Mouse (Mus musculus) layer of hippocampus, postnatal 25 days (tissue): ENCODE data around the gene Dync1h1. TPM values are rescaled to one million over a fixed set of nuclear protein-coding genes. Genes with fewer than 3 reads are reported as not detected.
A peak's percentile ranks its signal among the peaks of the same experiment; 100 is the strongest.
"Not testable (repeated sequence)": the region's sequence is repeated elsewhere in the genome, so short reads cannot be mapped to it uniquely, and the experiment has no call there.

Experiments used
- DNase-seq, 2 experiments: peaks; one replicate each; pipeline ENCODE4 v3.0.0; 2022; ENCODE audit warnings: mixed read lengths in 2 of 2, low spot score in 1 of 2; ENCODE audit errors: extremely low spot score in 1 of 2
- total RNA-seq, 2 experiments: library from RNA; stranded (reverse); gene quantifications; 2 replicates each; pipeline ENCODE4 v1.2.3; 2021

Gene Dync1h1
- total RNA-seq, 2 experiments from 2014 or later: 263 to 299 TPM

DNA sequence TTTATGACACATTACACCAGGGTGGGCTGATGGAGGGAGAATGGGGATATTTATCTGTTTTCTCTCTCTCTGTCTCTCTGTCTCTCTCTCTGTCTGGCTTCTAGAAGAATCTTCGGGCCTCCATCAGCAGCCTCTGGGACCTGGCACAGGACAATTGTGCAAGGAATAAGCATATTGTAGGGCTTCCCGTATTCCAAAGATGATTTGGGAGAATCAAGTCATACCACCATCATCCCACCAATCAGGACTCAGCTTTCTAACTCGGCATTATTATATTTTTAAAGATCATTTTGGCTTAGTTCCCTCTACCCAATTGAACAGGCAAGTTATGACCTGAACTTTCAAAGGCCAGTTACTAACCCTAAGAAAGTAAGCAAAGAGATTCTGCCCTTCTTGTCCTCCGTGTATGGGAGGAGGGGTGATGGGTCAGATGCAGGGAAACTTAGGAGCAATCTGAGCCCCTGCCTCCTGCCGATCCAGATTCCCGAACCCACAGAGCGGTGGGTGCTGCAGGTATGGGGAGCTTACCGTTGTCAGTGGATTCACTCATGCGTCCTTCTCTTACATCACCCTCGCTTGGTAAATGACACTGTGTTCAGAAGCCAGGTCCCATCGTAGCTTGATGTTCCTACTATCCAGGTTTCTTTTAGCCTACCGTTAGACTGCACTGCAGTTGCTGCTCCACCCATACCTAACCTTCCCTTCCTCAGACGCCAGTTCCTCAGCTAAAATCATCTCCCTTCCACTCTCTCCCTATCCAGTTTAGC is 844 bp upstream of the Dync1h1 start:
- DNase-seq: no peak

DNA sequence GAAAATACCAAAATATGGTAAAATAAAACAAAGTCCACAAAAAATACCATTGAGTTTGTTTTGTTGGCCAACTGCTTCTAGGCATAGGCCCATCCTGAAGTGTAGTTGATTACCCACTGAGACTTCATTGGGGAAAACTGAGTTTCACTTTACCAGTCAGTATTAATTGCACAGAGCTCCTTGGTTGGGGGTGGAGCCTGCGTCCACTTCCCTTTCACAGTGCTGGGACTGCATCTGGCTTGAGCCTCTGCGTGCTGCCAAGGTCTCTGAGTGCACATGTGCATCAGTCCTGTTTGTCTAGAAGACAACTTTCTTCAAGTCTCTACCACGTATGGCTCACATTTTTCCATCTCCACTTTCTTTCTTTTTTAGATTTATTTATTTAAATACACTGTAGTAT is 4.9 kb downstream of the Dync1h1 start:
- DNase-seq: no peak

DNA sequence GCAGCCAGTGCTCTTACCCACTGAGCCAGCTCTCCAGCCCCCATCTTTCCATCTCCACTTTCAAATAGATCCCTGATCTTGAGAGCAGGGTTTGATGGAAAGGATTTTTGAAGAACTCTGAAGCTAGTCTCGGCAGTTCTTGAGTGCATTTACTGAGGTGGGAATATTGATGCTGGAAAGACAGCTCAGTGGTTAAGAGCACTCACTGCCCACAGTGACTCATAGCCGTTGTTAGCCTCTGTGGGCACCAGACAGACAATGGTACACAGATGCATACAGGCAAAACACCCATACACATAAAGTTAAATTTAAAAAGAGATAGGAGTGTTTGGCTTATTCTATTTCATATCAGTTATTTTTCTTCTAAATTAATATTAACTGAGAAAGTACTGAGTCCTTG is 5.4 kb downstream of the Dync1h1 start:
- no peak for DNase-seq

DNA sequence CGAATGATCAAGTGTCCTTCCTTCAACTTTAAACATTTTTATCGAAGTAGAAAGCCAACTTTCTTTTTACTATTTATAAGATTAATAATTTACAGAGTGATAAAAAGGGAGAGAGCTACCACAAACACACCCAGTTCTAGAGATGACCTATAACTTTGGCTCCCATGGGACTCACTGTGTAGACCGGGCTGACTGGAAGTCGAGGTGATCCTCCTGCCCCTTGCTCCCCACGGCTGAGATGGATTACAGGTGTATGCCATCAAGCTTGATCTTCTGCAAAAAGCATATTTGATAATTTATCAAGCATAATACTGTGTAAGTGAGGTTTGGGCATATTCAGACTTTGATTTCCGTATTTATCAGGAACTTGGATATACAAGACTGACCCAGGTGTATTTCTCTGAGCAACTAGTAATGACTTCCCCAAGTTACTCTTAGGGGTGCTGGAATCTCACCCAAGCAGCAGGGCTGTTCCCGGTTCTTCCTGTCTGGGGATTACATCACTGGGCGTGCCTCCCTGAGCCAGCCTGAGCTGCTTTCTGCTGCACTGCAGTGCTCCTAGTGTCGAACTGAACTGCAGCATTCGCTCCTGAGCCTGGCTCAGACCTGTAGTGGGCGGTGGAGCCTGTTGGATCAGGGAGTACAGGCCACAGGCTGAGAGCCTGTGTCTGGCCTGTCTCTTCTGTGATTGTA is 7.4 kb downstream of the Dync1h1 start:
- DNase-seq: peak in 1 of 2 experiments; percentile 21

- DNase-seq: no peak
These were observed 7.9 kb downstream of the Dync1h1 start for GRCm38 (mm10) chr12:110609153-110609497.

- no peak for DNase-seq
These were observed 9.5 kb downstream of the Dync1h1 start for GRCm38 (mm10) chr12:110610713-110611112.

DNA sequence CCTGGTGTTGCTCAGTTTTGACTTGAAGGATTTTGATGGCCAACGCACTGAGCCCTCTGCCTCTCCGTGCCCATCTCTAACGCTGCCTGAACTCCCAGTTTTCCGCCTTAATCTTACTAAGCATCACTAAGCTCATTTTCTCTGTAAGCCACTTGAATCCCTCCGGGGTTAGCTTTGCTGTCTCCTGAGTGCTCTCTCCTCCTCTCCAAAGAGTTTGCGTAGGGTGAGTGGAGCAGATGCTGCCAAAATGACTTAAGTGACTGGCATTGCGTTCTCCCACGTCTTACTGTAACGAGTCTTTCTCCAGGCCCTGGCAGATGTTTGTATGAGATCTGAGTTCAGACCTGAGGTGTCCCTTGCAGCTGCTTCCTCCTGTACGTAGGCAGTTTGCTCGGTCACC is 28.8 kb downstream of the Dync1h1 start:
- no peak for DNase-seq

- no peak for DNase-seq
These were observed 35.0 kb downstream of the Dync1h1 start for GRCm38 (mm10) chr12:110636293-110636692.

DNA sequence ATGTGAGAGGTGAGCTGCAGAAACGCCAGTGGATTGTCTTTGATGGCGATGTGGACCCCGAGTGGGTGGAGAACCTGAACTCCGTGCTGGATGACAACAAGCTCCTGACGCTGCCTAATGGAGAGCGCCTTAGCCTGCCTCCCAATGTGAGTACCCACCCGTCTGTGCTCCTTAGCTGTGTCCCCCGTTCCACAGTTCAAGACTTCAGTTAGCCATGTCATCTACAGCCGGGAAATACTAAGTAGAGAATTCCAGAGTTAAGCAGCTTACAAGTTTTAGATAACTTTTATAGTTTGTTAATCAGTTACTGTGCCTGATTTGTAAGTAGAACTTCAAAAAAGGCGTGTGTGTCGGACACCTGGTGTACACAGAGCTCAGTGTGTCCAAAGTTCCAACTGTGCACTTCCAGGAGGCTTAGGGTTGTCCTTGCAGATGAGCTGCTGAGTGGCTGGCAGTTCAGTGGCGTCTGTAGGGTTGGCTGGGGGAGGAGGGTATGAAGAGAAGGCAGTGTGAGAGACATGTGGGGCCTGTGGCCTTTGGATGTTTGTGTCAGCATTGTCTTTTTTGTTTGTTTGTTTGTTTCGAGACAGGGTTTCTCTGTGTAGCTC is 36.4 kb downstream of the Dync1h1 start:
- no peak for DNase-seq

- peak in 1 of 2 experiments; percentile 29 for DNase-seq
These were observed 49.0 kb downstream of the Dync1h1 start for GRCm38 (mm10) chr12:110650241-110650641.

DNA sequence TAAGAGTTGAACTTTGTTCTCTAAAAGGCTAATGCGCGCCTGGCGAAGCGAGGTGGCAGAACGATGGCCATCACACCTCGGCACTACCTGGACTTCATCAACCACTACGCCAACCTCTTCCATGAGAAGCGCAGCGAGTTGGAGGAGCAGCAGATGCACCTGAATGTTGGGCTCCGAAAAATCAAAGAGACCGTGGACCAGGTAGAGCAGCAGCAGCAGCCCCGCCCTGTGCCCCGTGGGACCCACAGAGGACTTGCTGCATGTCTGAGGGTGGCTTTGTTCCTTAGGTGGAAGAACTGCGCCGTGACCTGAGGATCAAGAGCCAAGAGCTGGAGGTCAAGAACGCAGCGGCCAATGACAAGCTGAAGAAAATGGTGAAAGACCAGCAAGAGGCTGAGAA is 50.2 kb downstream of the Dync1h1 start:
- DNase-seq: no peak

- no peak for DNase-seq
These were observed 60.5 kb downstream of the Dync1h1 start for GRCm38 (mm10) chr12:110661746-110662145.

DNA sequence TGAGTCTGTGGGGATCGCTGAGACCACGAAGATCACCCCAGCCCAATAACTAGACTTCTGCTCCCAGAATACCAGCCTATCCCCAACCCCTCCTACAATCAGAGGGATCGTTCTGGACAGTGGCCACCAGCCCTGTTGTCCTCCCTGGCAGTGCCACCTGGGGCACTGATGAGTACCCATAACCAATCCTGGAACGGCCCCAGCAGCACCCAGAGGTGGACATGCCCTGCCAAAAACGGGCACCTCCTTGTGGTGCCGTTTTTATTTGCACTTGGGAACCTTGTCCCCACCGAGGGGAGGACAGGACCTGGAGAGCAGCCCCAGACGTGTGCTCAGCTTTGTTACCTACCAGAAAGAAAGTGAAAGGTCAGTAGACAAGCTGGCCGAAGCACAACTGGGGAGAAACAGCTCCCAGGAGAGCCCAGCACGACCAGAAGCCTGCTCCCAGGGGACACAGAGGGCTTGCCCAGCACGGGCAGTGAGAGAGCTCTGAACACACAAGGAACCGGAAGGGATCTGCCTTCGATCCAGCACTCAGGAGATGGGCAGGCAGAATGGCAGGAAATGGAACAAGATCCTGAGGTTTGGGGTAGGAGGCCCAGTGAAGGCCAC is 66.3 kb downstream of the Dync1h1 start:
- DNase-seq: no peak

GRCm38 (mm10) chr12:110674243-110674642 is 73.0 kb downstream of the Dync1h1 start:
- no peak for DNase-seq

DNA sequence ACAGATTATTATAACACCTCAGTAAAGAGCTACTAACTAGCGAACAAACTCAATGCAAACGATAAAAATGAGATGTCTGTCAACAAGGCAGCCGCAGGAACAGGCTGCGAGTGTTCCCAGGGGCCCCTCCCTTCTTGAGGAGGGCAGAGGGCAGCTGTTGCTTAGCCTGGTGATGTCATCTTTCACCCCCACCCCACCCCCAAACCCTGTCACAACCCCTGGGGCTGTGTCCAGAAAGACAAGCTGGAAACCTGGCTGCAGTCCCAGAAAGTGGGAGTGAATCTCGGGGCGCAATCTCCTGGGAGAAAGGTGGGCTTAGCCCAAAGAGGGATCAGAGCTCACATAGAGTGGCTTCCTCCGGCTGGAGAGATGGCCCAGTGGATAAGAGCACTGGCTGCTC is 79.9 kb downstream of the Dync1h1 start:
- no peak for DNase-seq

- DNase-seq: no peak
These were observed 80.6 kb downstream of the Dync1h1 start for GRCm38 (mm10) chr12:110681878-110682277.

GRCm38 (mm10) chr12:110682561-110683299 is 81.5 kb downstream of the Dync1h1 start, which contains the start of gene 1700001K19Rik:
Gene 1700001K19Rik, minus strand, starts transcription at chr12:110682619.
- DNase-seq: no peak

DNA sequence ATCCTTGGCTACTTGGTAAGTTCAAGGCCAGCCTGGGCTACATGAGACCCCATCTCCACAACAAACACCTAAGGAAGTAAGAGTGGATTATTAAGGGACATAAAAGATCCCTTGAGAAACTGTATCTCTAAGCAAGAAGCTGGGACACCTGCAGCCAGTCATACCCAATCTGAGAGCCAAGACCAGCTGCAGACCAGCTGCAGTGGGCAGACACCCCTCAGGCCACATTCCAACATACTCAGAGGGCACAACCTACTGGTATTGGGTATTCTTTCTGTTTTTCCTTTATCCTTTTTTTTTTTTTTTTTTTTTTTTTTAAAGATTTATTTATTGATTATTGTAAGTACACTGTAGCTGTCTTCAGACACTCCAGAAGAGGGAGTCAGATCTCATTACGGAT is 82.3 kb downstream of the Dync1h1 start:
- no peak for DNase-seq

DNA sequence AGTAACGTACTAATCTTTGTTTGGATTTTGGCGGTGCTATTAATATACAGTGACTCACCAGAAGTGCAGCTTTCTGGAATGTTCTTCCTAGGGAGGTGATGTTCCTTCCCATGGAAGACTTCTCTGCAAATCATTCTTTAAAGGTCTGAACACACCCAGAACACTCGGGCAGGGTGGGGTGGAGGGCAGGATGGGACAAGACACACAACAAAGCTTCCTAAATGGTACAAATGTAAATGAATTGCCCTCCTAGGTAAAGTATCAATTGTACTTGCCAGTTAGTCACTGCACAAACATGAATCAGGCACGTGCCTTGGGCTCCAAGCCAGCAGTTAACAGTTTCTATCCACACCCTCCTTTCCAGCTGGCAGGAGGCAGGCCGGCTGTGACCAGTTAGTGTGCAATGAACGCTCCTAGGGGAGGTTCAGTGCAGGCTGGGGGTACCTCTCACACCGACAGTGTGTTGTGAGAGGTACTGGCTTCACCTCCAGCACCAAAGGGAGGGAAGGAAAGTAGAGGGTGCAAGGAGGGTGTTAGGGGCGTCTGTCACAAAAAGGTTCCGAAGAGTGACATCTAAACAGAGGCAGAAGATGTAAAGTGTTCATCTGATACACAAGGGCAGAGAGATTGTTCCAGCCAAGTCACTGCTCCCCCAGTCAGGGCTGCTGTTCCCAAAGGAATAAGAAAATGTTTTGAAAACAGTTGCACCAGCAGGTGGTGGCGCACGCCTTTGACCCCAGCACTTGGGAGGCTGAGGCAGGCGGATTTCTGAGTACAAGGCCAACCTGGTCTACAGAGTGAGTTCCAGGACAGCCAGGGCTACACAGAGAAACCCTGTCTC is 86.9 kb downstream of the Dync1h1 start:
- no peak for DNase-seq

GRCm38 (mm10) chr12:110688921-110689320 is 87.7 kb downstream of the Dync1h1 start:
- not testable (repeated sequence) for DNase-seq
